8 mouse cellular contexts compared by ENCODE assay signal in genomic region chr10:81496264-81496901, GRCm38 (mm10). TPM values are rescaled to one million over a fixed set of nuclear protein-coding genes. Genes with fewer than 3 reads are reported as not detected.
A peak's percentile ranks its signal among the peaks of the same experiment; 100 is the strongest.
DNase-seq lines count a peak whose midpoint lies in the region; ATAC-seq and TF ChIP-seq lines count a peak whose summit lies in the region.

Gene Ncln (minus strand): TSS chr10:81496392.

- under 1% methylated on average over 45 of the region's 45 CpGs for WGBS in forebrain, embryonic 10.5 days
- under 1% methylated on average over 41 of the region's 45 CpGs for WGBS in heart, embryonic 15.5 days
- WGBS in liver, embryonic 14.5 days (ENCODE audit: insufficient replicate concordance): under 1% methylated on average over 38 of the region's 45 CpGs
- WGBS in neural tube, embryonic 11.5 days: under 1% methylated on average over 45 of the region's 45 CpGs
- WGBS in stomach, postnatal 0 days: under 1% methylated on average over 42 of the region's 45 CpGs

- ATAC-seq in heart, embryonic 15.5 days (replicated peaks; ENCODE audit: insufficient number of reproducible peaks, insufficient read depth, low FRiP score, low read depth): peak; percentile 94
- peak; percentile 93 for ATAC-seq in liver, embryonic 14.5 days (ENCODE audit: insufficient read depth)
- ATAC-seq in neural tube, embryonic 11.5 days (ENCODE audit: insufficient read depth, low FRiP score, low TSS enrichment): peak; percentile 93
- ATAC-seq in stomach, postnatal 0 days (ENCODE audit: low FRiP score, low TSS enrichment): peak; percentile 97

- H3K4me2 ChIP-seq in heart, embryonic 15.5 days: peak within 1 kb of the TSS; percentile 91
- H3K4me2 ChIP-seq in liver, embryonic 14.5 days (ENCODE audit: low read depth): peak within 1 kb of the TSS; percentile 94
- peak within 1 kb of the TSS; percentile 98 for H3K4me2 ChIP-seq in neural tube, embryonic 11.5 days (ENCODE audit: low read depth)
- peak within 1 kb of the TSS; percentile 90 for H3K4me2 ChIP-seq in stomach, postnatal 0 days (replicated peaks; ENCODE audit: low read depth)

- H3K36me3 ChIP-seq in forebrain, embryonic 10.5 days (replicated peaks): peaks cover 29% of the 10 kb centered on the region
- peaks cover 18% of the 10 kb centered on the region for H3K36me3 ChIP-seq in heart, embryonic 15.5 days
- H3K36me3 ChIP-seq in liver, embryonic 14.5 days (replicated peaks; ENCODE audit: control insufficient read depth, insufficient read depth, low read depth): peaks cover 4% of the 10 kb centered on the region
- peaks cover 11% of the 10 kb centered on the region for H3K36me3 ChIP-seq in neural tube, embryonic 11.5 days (ENCODE audit: control insufficient read depth, insufficient read depth, low read length)
- peaks cover 9% of the 10 kb centered on the region; the same call in 1 of the 2 replicates for H3K36me3 ChIP-seq in stomach, postnatal 0 days (ENCODE audit: control insufficient read depth, insufficient read depth, low read length)

- H3K4me3 ChIP-seq in forebrain, embryonic 10.5 days: peak within 1 kb of the TSS; percentile 71
- peak within 1 kb of the TSS; percentile 79 for H3K4me3 ChIP-seq in heart, embryonic 15.5 days
- peak within 1 kb of the TSS; percentile 72 to 86 for H3K4me3 ChIP-seq in liver, embryonic 14.5 days (ENCODE audit: insufficient read depth in 1 of 2, low read depth in 2 of 2, low read length in 2 of 2)
- peak within 1 kb of the TSS; percentile 84 for H3K4me3 ChIP-seq in neural tube, embryonic 11.5 days (ENCODE audit: low read depth, low read length)
- peak within 1 kb of the TSS; percentile 79 for H3K4me3 ChIP-seq in stomach, postnatal 0 days (ENCODE audit: low read depth, low read length)

- peak within 1 kb of the TSS; percentile 89 for H3K27ac ChIP-seq in forebrain, embryonic 10.5 days
- H3K27ac ChIP-seq in heart, embryonic 15.5 days: peak within 1 kb of the TSS; percentile 85
- peak within 1 kb of the TSS; percentile 35 for H3K27ac ChIP-seq in liver, embryonic 14.5 days
- peak within 1 kb of the TSS; percentile 50 for H3K27ac ChIP-seq in neural tube, embryonic 11.5 days (ENCODE audit: low read depth, low read length)
- peak within 1 kb of the TSS; percentile 74 for H3K27ac ChIP-seq in stomach, postnatal 0 days (replicated peaks)

- no peak for TF ChIP-seq CTCF in liver, embryonic 14.5 days (IDR thresholded peaks at IDR 0.05; ENCODE audit: low read depth)
- TF ChIP-seq CTCF in stomach, postnatal 0 days (IDR thresholded peaks at IDR 0.05; ENCODE audit: low read depth): no peak; the same call in 1 of the 2 replicates

- H3K9me3 ChIP-seq in forebrain, embryonic 10.5 days: no peaks in the 10 kb centered on the region
- H3K9me3 ChIP-seq in heart, embryonic 15.5 days (replicated peaks): no peaks in the 10 kb centered on the region
- H3K9me3 ChIP-seq in liver, embryonic 14.5 days (ENCODE audit: control insufficient read depth, low read length): no peaks in the 10 kb centered on the region
- H3K9me3 ChIP-seq in neural tube, embryonic 11.5 days (ENCODE audit: control insufficient read depth, low read length): no peaks in the 10 kb centered on the region
- H3K9me3 ChIP-seq in stomach, postnatal 0 days (ENCODE audit: control insufficient read depth, low read length): no peaks in the 10 kb centered on the region

- peak; percentile 29; the same call in 1 of the 2 replicates for TF ChIP-seq EP300 in liver, embryonic 14.5 days (IDR thresholded peaks at IDR 0.05; ENCODE audit: low read depth)
- peak; percentile 62 for TF ChIP-seq EP300 in stomach, postnatal 0 days (optimal IDR thresholded peaks at IDR 0.05)

- DNase-seq in CD8-positive naive resting alpha-beta T cell, adult 2 months (ENCODE audit: low read depth in 2 of 2, low spot score in 2 of 2): peak; percentile 96 to 97
- peak; percentile 95 for DNase-seq in c-Kit-positive CD71-negative TER-119-negative erythroid progenitor cells, embryonic 14.5 days (ENCODE audit: low read depth)
- DNase-seq in forebrain, embryonic 10.5 days (ENCODE audit: extremely low spot score, low spot score): peak; percentile 99
- DNase-seq in kidney, postnatal 25 days: peak; percentile 99
- peak; percentile 97 to 98 (median 97) for DNase-seq in liver, embryonic 14.5 days (ENCODE audit: low read depth in 3 of 3, low spot score in 3 of 3)
- DNase-seq in neural tube, embryonic 11.5 days (ENCODE audit: low spot score): peak; percentile 97
- peak; percentile 98 for DNase-seq in stomach, postnatal 0 days (ENCODE audit: low spot score)

- H3K4me1 ChIP-seq in forebrain, embryonic 10.5 days: peaks cover 48% of the 10 kb centered on the region
- peaks cover 19% of the 10 kb centered on the region for H3K4me1 ChIP-seq in heart, embryonic 15.5 days (replicated peaks)
- H3K4me1 ChIP-seq in liver, embryonic 14.5 days (replicated peaks; ENCODE audit: control insufficient read depth in 2 of 2, insufficient read depth in 2 of 2, low read length in 1 of 2): peaks cover 10 to 20% of the 10 kb centered on the region in 2 experiments
- peaks cover 15% of the 10 kb centered on the region for H3K4me1 ChIP-seq in neural tube, embryonic 11.5 days (ENCODE audit: control insufficient read depth, insufficient read depth, low read length)
- H3K4me1 ChIP-seq in stomach, postnatal 0 days (replicated peaks; ENCODE audit: control insufficient read depth, insufficient read depth): peaks cover 3% of the 10 kb centered on the region; the same call in 1 of the 2 replicates

- peak within 1 kb of the TSS; percentile 88 for H3K9ac ChIP-seq in heart, embryonic 15.5 days
- H3K9ac ChIP-seq in liver, embryonic 14.5 days (replicated peaks): peak within 1 kb of the TSS; percentile 72
- H3K9ac ChIP-seq in neural tube, embryonic 11.5 days (ENCODE audit: low read length): peak within 1 kb of the TSS; percentile 82
- peak within 1 kb of the TSS; percentile 90 for H3K9ac ChIP-seq in stomach, postnatal 0 days (ENCODE audit: low read length)

- H3K27me3 ChIP-seq in forebrain, embryonic 10.5 days (ENCODE audit: poor library complexity, severe bottlenecking): no peaks in the 10 kb centered on the region
- no peaks in the 10 kb centered on the region for H3K27me3 ChIP-seq in heart, embryonic 15.5 days
- H3K27me3 ChIP-seq in liver, embryonic 14.5 days (ENCODE audit: control insufficient read depth, insufficient read depth, low read length): no peaks in the 10 kb centered on the region
- H3K27me3 ChIP-seq in neural tube, embryonic 11.5 days (ENCODE audit: control insufficient read depth, insufficient read depth, low read length): no peaks in the 10 kb centered on the region
- no peaks in the 10 kb centered on the region for H3K27me3 ChIP-seq in stomach, postnatal 0 days (ENCODE audit: control insufficient read depth, insufficient read depth, low read length)

RNA-seq across cellular contexts. Expression of gene Ncln, which starts in this region (rescaled TPM):
- polyA plus RNA-seq in forebrain, embryonic 10.5 days (2016; fragmentation: Nextera tagmentation; extraction: Ambion mirVana): 88.2 and 90.4 TPM in 2 replicates
- polyA plus RNA-seq in heart, embryonic 15.5 days (2015; fragmentation: Nextera tagmentation; extraction: Ambion mirVana): 43.6 and 63.4 TPM in 2 replicates
- 55.7 and 71.3 TPM in 2 replicates for polyA plus RNA-seq in liver, embryonic 14.5 days (2012; rRNA removed)
- polyA plus RNA-seq in liver, embryonic 14.5 days (2014; fragmentation: Nextera tagmentation; extraction: Ambion mirVana): 23.7 and 29.4 TPM in 2 replicates
- 66.2 and 74.2 TPM in 2 replicates for polyA plus RNA-seq in neural tube, embryonic 11.5 days (2014; fragmentation: Nextera tagmentation; extraction: Ambion mirVana)
- polyA plus RNA-seq in stomach, postnatal 0 days (2015; fragmentation: Nextera tagmentation; extraction: Ambion mirVana): 37.0 and 38.3 TPM in 2 replicates

Comparison
In these comparisons a context has a peak if more than half of its experiments do, and no peak if none do; other contexts are left out.
1. Peak in every context shown above with its lines: DNase-seq, ATAC-seq, H3K4me3 ChIP-seq and H3K27ac ChIP-seq.
2. H3K27ac ChIP-seq: peak in every context shown above with its lines; median percentile 89 in forebrain, embryonic 10.5 days; 85 in heart, embryonic 15.5 days; 74 in stomach, postnatal 0 days; 50 in neural tube, embryonic 11.5 days; 35 in liver, embryonic 14.5 days.